Mouse (Mus musculus) CH12.LX (cell line): ENCODE results near the gene Homez. TPM values are rescaled to one million over a fixed set of nuclear protein-coding genes. Genes with fewer than 3 reads are reported as not detected.

Experiments used
- DNase-seq: peaks from one replicate; pipeline ENCODE4 v3.0.0-alpha.2; 2013; ENCODE audit errors: extremely low read depth
- H3K27ac ChIP-seq: 2 replicates; pipeline ENCODE4 v1.5.1; 2012; ENCODE audit warnings: low read depth, mild to moderate bottlenecking, control low read depth, moderate library complexity; ENCODE audit not compliant: insufficient read depth
- H3K27me3 ChIP-seq: replicated peaks from 2 replicates; pipeline ENCODE3; 2012; ENCODE audit warnings: inconsistent platforms
- H3K36me3 ChIP-seq, 2 experiments: replicated peaks in 1 of 2; 2 replicates each; pipeline versions ENCODE3 to v1.6.1; 2012; ENCODE audit warnings: inconsistent platforms in 1 of 2, low read length in 1 of 2, mild to moderate bottlenecking in 1 of 2, mixed read lengths in 1 of 2, moderate library complexity in 1 of 2; ENCODE audit not compliant: control insufficient read depth in 1 of 2, insufficient read depth in 1 of 2
- H3K4me1 ChIP-seq, 2 experiments: 2 replicates each; pipeline ENCODE4 v1.6.1; 2012; ENCODE audit warnings: inconsistent platforms in 1 of 2, moderate library complexity in 1 of 2; ENCODE audit not compliant: insufficient read depth in 2 of 2, control insufficient read depth in 1 of 2
- H3K4me2 ChIP-seq: 2 replicates; pipeline ENCODE4 v1.6.1; 2012; ENCODE audit warnings: low read depth, mild to moderate bottlenecking, control low read depth; ENCODE audit not compliant: poor library complexity, insufficient read depth, severe bottlenecking
- H3K4me3 ChIP-seq, 3 experiments: fragments of 150-350 bp in 1 of 3; sonication (generic) in 1 of 3; replicated peaks in 1 of 3; 2 replicates each; pipeline versions ENCODE3 to v1.5.1; 2011 to 2012; ENCODE audit warnings: low read depth in 2 of 3, low read length in 2 of 3, mild to moderate bottlenecking in 2 of 3, moderate library complexity in 2 of 3, control low read depth in 1 of 3, improper control_type of control experiment in 1 of 3, inconsistent platforms in 1 of 3, mixed read lengths in 1 of 3; ENCODE audit not compliant: poor library complexity in 1 of 3
- H3K79me2 ChIP-seq: replicated peaks from 2 replicates; pipeline ENCODE4 v1.6.1; 2012; ENCODE audit warnings: mild to moderate bottlenecking, moderate library complexity; ENCODE audit not compliant: control insufficient read depth, poor library complexity, insufficient read depth, severe bottlenecking; ENCODE audit errors: extremely low read depth
- H3K9ac ChIP-seq: 2 replicates; pipeline ENCODE4 v1.6.1; 2012; ENCODE audit warnings: low read depth, mild to moderate bottlenecking, control low read depth, moderate library complexity; ENCODE audit not compliant: insufficient read depth
- H3K9me3 ChIP-seq: replicated peaks from 2 replicates; pipeline ENCODE3; 2012; ENCODE audit warnings: low read length, inconsistent platforms, mixed read lengths
- CHD1 ChIP-seq: IDR thresholded peaks from 2 replicates; pipeline ENCODE4 v1.6.1; 2012; ENCODE audit warnings: low read depth, low read length, improper control_type of control experiment, inconsistent platforms
- CHD2 ChIP-seq: IDR thresholded peaks from 2 replicates; pipeline ENCODE4 v1.6.1; 2011; ENCODE audit warnings: low read length, improper control_type of control experiment
- CTCF ChIP-seq, 2 experiments: IDR thresholded peaks in 1 of 2; conservative IDR thresholded peaks in 1 of 2; 2 replicates each; pipeline ENCODE4 v1.5.1; 2011 to 2012; ENCODE audit warnings: low read depth in 2 of 2, low read length in 2 of 2, improper control_type of control experiment in 1 of 2, inconsistent platforms in 1 of 2, mild to moderate bottlenecking in 1 of 2, moderate library complexity in 1 of 2
- E2F4 ChIP-seq: IDR thresholded peaks from 2 replicates; pipeline ENCODE4 v1.6.1; 2011; ENCODE audit warnings: low read depth, low read length, improper control_type of control experiment; ENCODE audit not compliant: insufficient replicate concordance
- ELF1 ChIP-seq: IDR thresholded peaks from 2 replicates; pipeline ENCODE4 v1.6.1; 2014; ENCODE audit warnings: low read depth, mild to moderate bottlenecking, inconsistent platforms, low read length, improper control_type of control experiment
- EP300 ChIP-seq: IDR thresholded peaks from 2 replicates; pipeline ENCODE4 v1.6.1; 2011; ENCODE audit warnings: low read length, improper control_type of control experiment
- HCFC1 ChIP-seq: IDR thresholded peaks from 2 replicates; pipeline ENCODE4 v1.6.1; 2012; ENCODE audit warnings: low read depth, mild to moderate bottlenecking, inconsistent platforms, low read length, improper control_type of control experiment
- IRF4 ChIP-seq: IDR thresholded peaks from 2 replicates; pipeline ENCODE4 v1.6.1; 2014; ENCODE audit warnings: low read depth, mild to moderate bottlenecking, inconsistent platforms, low read length, improper control_type of control experiment
- KAT2A ChIP-seq: IDR thresholded peaks from 2 replicates; pipeline ENCODE4 v1.6.1; 2012; ENCODE audit warnings: low read length, improper control_type of control experiment, inconsistent platforms; ENCODE audit not compliant: insufficient replicate concordance
- MEF2A ChIP-seq: IDR thresholded peaks from 2 replicates; pipeline ENCODE4 v1.6.1; 2014; ENCODE audit warnings: low read depth, mild to moderate bottlenecking, inconsistent platforms, low read length, improper control_type of control experiment, borderline replicate concordance
- MYC ChIP-seq: IDR thresholded peaks from 2 replicates; pipeline ENCODE4 v1.6.1; 2011; ENCODE audit warnings: low read depth, mild to moderate bottlenecking, improper control_type of control experiment, low read length
- NRF1 ChIP-seq: IDR thresholded peaks from 2 replicates; pipeline ENCODE4 v1.6.1; 2014; ENCODE audit warnings: low read depth, mild to moderate bottlenecking, inconsistent platforms, low read length, improper control_type of control experiment, moderate library complexity
- RAD21 ChIP-seq: IDR thresholded peaks from 2 replicates; pipeline ENCODE4 v1.6.1; 2011; ENCODE audit warnings: low read depth, mild to moderate bottlenecking, low read length, improper control_type of control experiment, moderate library complexity
- SIN3A ChIP-seq: IDR thresholded peaks from 2 replicates; pipeline ENCODE4 v1.6.1; 2012; ENCODE audit warnings: low read length, improper control_type of control experiment, inconsistent platforms
- SMC3 ChIP-seq: IDR thresholded peaks from 2 replicates; pipeline ENCODE4 v1.6.1; 2011; ENCODE audit warnings: low read depth, low read length, improper control_type of control experiment
- UBTF ChIP-seq: IDR thresholded peaks from 2 replicates; pipeline ENCODE4 v1.6.1; 2012; ENCODE audit warnings: low read depth, mild to moderate bottlenecking, inconsistent platforms, low read length, improper control_type of control experiment, moderate library complexity
- USF2 ChIP-seq: conservative IDR thresholded peaks from 2 replicates; pipeline ENCODE4 v1.6.1; 2011; ENCODE audit warnings: low read depth, low read length, improper control_type of control experiment
- ZKSCAN1 ChIP-seq: IDR thresholded peaks from 2 replicates; pipeline ENCODE4 v1.6.1; 2012; ENCODE audit warnings: low read depth, inconsistent platforms, low read length, improper control_type of control experiment, borderline replicate concordance
- dilution Hi-C: fragments of 300-500 bp; cut with MboI; formaldehyde crosslinking; loops from 2 replicates; pipeline ENCODE4 v1.14.3; 2020; ENCODE audit warnings: low sequenced_read_pairs; ENCODE audit not compliant: extremely low pct_unique_long_range_greater_than_20kb, extremely low pct_ligation_motif_present
- in situ Hi-C: fragments of 300-500 bp; cut with MboI; formaldehyde crosslinking; loops from 3 replicates; pipeline ENCODE4 v1.14.3; 2019; ENCODE audit warnings: low sequenced_read_pairs, low pct_ligation_motif_present, low pct_unique_long_range_greater_than_20kb, mixed read lengths
- polyA plus RNA-seq: library from polyadenylated mRNA; unstranded; fragments of >175 nt; gene quantifications from 2 replicates; pipeline ENCODE4 v1.2.1, GENCODE M21; 2012; ENCODE audit warnings: low read depth; ENCODE audit not compliant: insufficient read length
- total RNA-seq, 2 experiments: library from RNA; depleted of rRNA; stranded (reverse); fragments of 300-350 nt in 1 of 2; fragments of >200 nt in 1 of 2; gene quantifications; 2 replicates each; pipeline ENCODE4 v1.2.3; 2012 to 2014

The Homez gene
- total and polyA plus RNA-seq, 3 experiments: 3.5 to 7.2 (median 3.7) TPM

GRCm38 (mm10) chr14:54860511-54860910 lies 10.2 kb downstream of the Homez start:
- dilution Hi-C loops: no loop called here
- peak; percentile 51 for DNase-seq
- TF ChIP-seq KAT2A: no peak
- TF ChIP-seq USF2: no peak
- TF ChIP-seq CHD1: no peak
- TF ChIP-seq CHD2: no peak
- TF ChIP-seq NRF1: no peak
- no peak for TF ChIP-seq UBTF
- no peak for TF ChIP-seq IRF4
- TF ChIP-seq SMC3: peak; percentile 52
- TF ChIP-seq RAD21: peak; percentile 36
- no peak for TF ChIP-seq MYC
- TF ChIP-seq E2F4: no peak
- no peak for TF ChIP-seq ZKSCAN1
- no peak for TF ChIP-seq SIN3A
- TF ChIP-seq HCFC1: no peak
- no peak for TF ChIP-seq MEF2A
- TF ChIP-seq CTCF (conservative IDR thresholded peaks at IDR 0.05 in 1 of 2, IDR thresholded peaks at IDR 0.05 in 1 of 2; ENCODE audit: low read depth in 2 of 2, low read length in 2 of 2): peak; percentile 71 to 81
- TF ChIP-seq ELF1: no peak
- TF ChIP-seq EP300: no peak

GRCm38 (mm10) chr14:54857891-54858290 lies 12.9 kb downstream of the Homez start:
- no peaks in the 10 kb centered on the region for H3K27me3 ChIP-seq
- dilution Hi-C loops: no loop called here
- DNase-seq: no peak
- in situ Hi-C loops: loop anchor here (10.0 kb wide), 1 partner anchor 157 kb away; the partner anchor contains the start of gene Ngdn
- no peak overlapping the region for H3K9ac ChIP-seq
- H3K9me3 ChIP-seq: no peaks in the 10 kb centered on the region
- H3K79me2 ChIP-seq: no peaks in the 10 kb centered on the region
- TF ChIP-seq CTCF (conservative IDR thresholded peaks at IDR 0.05 in 1 of 2, IDR thresholded peaks at IDR 0.05 in 1 of 2; ENCODE audit: low read depth in 2 of 2, low read length in 2 of 2) (no peak), EP300 (no peak), SIN3A (no peak), E2F4 (no peak), MYC (no peak)
- no peak overlapping the region for H3K27ac ChIP-seq
- peaks cover 0 to 11% of the 10 kb centered on the region in 2 experiments for H3K36me3 ChIP-seq
- peaks cover 0 to 8% of the 10 kb centered on the region in 2 experiments; a peak in 2 of 4 replicates for H3K4me1 ChIP-seq
- no peak overlapping the region for H3K4me3 ChIP-seq
- no peak overlapping the region for H3K4me2 ChIP-seq

More at GRCm38 (mm10) chr14:54860511-54860910, 10.2 kb downstream of the Homez start:
- Histone ChIP-seq H3K36me3 (peaks cover 0 to 11% of the 10 kb centered on the region in 2 experiments), H3K9ac (no peak overlapping the region), H3K27ac (no peak overlapping the region), H3K27me3 (no peaks in the 10 kb centered on the region), H3K79me2 (no peaks in the 10 kb centered on the region), H3K4me3 (no peak overlapping the region), H3K4me1 (peaks cover 0 to 13% of the 10 kb centered on the region in 2 experiments; a peak in 2 of 4 replicates), H3K4me2 (no peak overlapping the region), H3K9me3 (no peaks in the 10 kb centered on the region)
- in situ Hi-C loops: no loop called here
